Mouse (Mus musculus): ENCODE data around the gene Pla2g16. TPM values are rescaled to one million over a fixed set of nuclear protein-coding genes. Genes with fewer than 3 reads are reported as not detected.

Pla2g16 gene
- polyA plus RNA-seq, 1 experiment, result not detected

DNA sequence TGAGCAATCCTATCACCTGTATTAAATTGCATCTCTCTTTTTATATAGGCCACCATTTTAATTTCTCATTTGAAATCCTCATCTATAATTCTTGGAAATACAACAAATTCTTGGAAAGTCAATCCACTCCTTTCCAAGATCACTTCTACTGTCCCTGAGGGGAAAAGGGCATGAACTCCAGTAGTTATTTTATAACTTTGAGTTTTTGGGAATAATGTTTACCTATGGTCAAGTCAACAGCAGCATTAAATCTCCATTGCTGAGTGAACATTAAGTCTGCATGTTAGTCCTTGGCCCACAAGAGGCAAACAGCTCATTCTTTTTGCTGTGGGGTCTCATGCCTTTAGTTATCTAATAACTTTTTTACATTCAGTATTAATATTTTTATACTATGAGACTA, 75.8 kb downstream of the Pla2g16 start:
- TF ChIP-seq GATA1 (IDR thresholded peaks at IDR 0.05; ENCODE audit: low read length), result no peak

DNA sequence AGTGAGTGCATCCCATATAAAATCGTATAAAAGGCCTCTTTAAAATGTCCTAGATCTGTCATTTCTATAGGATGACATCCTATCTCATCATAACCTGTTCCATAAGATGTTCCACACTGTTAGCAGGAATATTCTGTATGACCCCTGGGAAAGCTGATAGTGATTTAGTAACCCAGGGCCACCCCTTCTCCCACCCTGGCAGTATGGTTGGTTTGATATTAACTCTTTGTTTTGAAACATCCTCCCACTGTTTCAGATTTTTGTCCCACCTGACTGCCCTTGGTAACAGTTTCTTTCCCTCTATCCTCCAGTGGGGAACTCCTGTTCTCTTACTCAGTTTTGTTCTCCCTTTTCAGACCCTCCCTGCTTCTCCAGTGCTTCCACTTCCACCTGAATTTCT, 76.5 kb downstream of the Pla2g16 start:
- TF ChIP-seq GATA1 (IDR thresholded peaks at IDR 0.05; ENCODE audit: low read length), result no peak

Other genes with a start within 250 kb of the Pla2g16 start
- gene Mark2, start 215.6 kb upstream of the Pla2g16 start, polyA plus RNA-seq (2012), result 215 and 239 TPM in 2 replicates
- 38.6 and 39.9 TPM in 2 replicates for gene Spindoc, start 174.5 kb upstream of the Pla2g16 start, polyA plus RNA-seq (2012)
- gene 2700081O15Rik, start 139.8 kb upstream of the Pla2g16 start, polyA plus RNA-seq (2012), result 28.4 and 40.7 TPM in 2 replicates
- gene Rtn3, start 74.2 kb upstream of the Pla2g16 start, polyA plus RNA-seq (2012), result 31.6 and 45.7 TPM in 2 replicates
- gene Atl3, start 63.4 kb upstream of the Pla2g16 start, polyA plus RNA-seq (2012), result 9.5 and 13.4 TPM in 2 replicates
- not detected in 2 replicates for gene Lgals12, start 49.7 kb downstream of the Pla2g16 start, polyA plus RNA-seq (2012)
- not detected in 2 replicates for gene Hrasls5, start 55.1 kb downstream of the Pla2g16 start, polyA plus RNA-seq (2012)
- gene Slc22a19, start 153.9 kb downstream of the Pla2g16 start, polyA plus RNA-seq (2012), result not detected in 2 replicates
- gene Slc22a26, start 245.2 kb downstream of the Pla2g16 start, polyA plus RNA-seq (2012), result not detected in 2 replicates